Comparison of ENCODE assay signal across 9 mouse cellular contexts in the genomic region with DNA sequence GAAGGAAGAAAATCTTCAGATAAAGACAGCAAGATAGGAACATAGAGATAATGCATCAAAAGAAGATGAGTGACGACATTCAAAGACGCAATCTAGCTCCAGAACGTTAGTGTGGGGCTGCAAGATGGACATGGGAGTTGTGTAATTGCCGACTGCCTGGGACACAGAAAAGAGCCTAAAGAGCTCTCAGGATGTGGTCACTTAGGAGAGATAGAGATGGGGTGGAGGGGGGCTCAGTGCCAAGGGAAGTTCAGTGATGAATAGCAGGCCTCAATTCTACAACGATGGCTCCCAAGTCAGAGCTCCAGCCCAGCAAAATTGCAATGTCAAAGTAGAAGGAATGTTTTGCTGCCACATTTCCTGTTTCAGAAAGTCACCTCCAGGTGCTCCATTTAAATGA.
"Had no signal": no experiment of that assay in that cellular context is flagged by ENCODE, and none has a peak within 500 bp of the region (broad histone marks: within the 10 kb centered on the region; RNA-seq: fewer than 3 reads in every experiment).

No protein-coding gene starts in this region.

- DNase-seq: kidney, adult 9 months; kidney, postnatal 10 days; left cerebral cortex, postnatal 4 days; lung, embryonic 14.5 days; lung, postnatal 10 days; lung, postnatal 4 days; right cerebral cortex, postnatal 14 days; thymus, adult 2 months; thymus, postnatal 25 days had no signal
